Mouse (Mus musculus) frontal cortex, postnatal 36 days (tissue): ENCODE data around the gene Rsrp1.

Source experiments
- DNase-seq, 2 experiments: peaks; one replicate each; pipeline ENCODE4 v3.0.0; 2022; ENCODE audit warnings: low spot score in 2 of 2

The Rsrp1 gene

DNA sequence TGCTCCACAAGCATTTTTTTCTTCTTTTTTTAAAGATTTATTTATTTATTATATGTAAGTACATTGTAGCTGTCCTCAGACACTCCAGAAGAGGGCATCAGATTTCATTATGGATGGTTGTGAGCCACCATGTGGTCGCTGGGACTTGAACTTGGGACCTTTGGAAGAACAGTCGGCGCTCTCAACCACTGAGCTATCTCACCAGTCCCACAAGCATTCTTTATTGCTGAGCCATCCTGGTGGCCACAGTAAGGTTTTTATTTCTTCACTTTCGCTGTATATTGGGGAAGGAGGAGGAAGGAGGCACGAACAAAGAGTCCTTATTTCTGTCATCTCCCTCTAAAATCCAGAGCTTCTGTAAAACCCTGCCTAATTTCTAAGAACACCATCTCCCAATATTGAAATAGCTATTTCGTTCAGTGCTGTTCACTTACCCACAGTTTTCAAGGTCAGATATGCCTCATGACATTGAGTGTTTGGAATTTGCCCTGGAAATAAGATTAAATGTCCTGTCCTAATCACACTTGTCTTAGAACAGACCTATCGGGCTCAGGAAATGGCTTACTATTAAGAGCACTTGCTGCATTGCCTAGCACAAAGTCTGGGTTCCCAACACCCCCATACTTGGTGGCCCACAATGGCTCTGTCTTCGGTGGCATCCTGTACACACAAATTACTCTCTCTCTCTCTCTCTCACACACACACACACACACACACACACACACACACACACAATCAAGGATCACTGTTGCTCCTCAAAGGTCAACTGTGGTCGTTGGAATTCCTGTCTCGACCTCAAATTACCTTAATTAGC is 1.1 kb upstream of the Rsrp1 start:
- peak in 1 of 2 experiments; percentile 11 for DNase-seq

DNA sequence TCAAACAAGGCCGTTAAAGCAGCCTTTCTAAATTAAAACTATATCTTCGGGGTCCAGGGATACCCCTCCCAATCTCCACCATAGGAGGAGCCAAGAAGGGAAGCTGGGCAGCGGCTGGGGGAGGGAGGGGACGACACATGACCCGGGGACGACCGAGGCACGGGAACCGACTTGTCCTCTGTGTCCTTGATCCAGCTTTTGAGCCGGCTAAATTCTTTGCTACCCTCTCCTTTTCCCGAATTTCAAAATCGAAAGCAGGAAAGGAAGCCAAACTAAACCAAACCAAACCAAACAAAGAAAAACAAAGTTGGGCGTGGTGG is 507 bp upstream of the Rsrp1 start:
- no peak for DNase-seq

DNA sequence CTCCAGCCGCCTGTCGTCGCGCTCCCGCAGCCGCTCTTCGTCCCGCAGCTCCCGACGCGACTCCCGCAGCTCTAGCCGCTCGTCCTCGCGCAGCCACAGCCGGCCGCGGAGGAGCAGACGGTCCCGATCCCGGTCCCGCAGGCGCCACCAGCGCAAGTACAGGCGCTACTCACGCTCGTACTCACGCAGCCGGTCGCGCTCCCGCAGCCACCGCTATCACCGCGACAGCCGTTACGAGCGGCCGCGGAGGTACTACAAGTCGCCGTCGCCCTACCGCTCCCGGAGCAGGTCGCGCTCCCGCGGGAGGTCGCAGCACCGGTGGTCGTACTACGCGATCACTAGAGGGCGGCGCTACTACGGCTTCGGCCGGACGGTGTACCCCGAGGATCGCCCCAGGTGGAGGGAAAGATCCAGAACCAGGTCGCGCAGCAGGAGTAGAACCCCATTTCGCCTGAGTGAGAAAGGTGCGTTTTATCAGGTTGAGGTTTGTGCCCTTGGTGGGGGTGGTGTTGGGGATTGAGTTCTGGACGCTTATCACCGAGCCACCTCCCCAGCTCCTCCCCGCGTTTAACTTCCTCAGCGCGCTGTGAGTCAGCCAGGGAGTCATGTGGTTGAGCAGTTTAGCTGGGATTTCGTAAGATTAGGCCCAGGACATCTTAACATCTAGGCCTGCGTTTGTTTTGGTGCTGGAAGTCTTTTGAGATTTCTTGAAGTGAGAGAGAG is 788 bp downstream of the Rsrp1 start:
- DNase-seq, result peak in 1 of 2 experiments; percentile 37

DNA sequence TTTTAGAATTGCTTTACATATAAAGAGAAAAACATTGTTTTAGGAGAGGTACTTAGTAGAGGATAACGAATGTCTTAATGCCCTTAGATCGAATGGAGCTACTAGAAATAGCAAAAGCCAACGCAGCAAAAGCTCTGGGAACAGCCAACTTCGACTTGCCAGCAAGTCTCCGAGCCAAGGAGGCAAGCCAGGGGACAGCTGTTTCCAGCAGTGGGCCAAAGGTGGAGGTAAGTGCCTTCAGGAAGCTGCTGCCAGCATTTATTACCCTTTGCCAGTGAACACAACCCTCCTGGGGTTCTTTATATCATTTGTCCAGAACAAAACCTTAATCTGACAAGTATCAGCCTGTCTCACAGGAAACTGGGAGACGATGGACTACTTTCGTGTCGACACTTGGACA is 1.8 kb downstream of the Rsrp1 start:
- no peak for DNase-seq

DNA sequence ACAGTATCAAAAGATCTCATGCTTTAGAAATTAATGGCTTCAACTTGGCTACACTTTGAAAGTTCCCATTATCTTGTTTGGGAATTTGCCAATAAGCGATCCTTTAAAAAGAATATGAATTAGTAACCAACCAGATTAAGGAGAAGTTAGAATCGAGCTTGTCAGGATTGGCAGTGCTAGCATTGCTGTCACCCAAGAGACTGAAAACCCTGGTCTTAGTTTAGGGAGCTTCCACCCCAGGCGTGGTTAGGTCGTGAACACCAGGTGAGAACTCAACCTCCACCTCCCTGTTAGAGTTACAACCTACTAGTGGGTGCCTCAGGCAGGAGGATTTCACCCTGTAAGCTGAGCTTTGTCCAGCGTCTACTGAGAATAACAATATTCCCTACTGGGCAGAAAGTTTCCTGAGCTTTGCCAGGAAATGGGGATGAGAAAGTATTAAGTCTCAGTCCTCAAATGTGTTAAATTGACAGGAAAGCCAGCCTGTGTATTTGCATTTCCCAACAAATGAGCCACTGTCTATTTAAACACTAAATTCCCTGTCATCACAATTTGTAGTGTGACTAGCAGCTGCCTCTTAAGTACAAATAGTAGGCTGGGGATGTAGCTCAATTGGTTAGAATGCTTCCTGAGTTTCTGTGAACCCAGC is 4.5 kb downstream of the Rsrp1 start:
- no peak for DNase-seq

DNA sequence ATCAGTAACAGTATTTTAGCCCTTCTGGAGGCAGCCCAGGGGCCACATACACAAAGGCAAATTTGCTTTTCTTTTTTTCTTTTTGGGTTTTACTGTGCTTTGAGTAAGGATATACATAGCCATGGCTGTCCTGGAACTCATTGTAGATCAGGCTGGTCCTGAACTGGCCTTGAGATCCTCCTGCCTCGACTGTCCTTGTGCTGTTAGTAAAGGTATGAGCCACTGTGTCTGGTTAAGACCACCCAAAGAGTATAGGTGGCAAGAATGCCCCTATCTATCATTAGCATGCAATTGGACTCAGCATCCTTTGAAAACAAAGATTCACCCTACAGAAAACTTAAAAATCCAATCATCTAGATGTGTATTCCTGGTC is 5.1 kb downstream of the Rsrp1 start:
- DNase-seq, result no peak

DNA sequence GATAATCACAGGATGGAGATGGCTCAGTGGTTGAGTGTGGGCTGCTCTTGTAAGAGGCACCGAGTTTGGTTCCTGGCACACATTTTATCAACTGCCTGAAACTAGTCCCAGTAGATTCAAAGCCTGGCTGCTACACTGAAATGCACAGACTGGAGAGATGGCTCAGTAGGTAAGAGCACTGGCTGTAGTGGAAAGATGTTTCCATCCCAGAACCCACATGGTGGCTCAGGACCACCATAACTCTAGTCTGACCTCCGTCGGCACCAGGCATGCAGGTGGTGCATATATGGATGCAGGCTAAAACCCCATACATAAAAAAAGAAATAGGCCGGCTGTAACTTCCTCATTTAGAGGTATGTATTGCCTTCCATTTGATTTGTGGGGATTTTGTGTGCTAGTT is 6.1 kb downstream of the Rsrp1 start:
- DNase-seq, result no peak

DNA sequence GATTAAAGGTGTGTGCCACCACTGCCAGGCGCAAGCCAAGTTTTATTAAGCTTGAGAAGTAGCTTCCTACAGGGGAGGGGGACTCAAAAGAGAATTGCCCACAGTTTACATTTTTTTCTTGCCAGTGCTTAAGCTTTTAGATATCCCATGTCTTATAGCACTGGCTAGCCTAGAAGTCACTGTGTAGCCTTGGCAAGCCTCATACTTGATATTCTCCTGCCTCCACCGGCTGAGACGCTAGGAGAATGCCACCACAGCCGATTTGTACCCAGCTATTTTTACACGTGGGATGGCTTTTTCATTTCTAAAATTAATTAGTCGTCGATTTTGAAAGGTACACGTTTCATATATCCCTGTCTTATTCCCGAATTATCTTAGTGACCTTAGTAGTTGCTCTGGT is 6.8 kb downstream of the Rsrp1 start:
- no peak for DNase-seq

DNA sequence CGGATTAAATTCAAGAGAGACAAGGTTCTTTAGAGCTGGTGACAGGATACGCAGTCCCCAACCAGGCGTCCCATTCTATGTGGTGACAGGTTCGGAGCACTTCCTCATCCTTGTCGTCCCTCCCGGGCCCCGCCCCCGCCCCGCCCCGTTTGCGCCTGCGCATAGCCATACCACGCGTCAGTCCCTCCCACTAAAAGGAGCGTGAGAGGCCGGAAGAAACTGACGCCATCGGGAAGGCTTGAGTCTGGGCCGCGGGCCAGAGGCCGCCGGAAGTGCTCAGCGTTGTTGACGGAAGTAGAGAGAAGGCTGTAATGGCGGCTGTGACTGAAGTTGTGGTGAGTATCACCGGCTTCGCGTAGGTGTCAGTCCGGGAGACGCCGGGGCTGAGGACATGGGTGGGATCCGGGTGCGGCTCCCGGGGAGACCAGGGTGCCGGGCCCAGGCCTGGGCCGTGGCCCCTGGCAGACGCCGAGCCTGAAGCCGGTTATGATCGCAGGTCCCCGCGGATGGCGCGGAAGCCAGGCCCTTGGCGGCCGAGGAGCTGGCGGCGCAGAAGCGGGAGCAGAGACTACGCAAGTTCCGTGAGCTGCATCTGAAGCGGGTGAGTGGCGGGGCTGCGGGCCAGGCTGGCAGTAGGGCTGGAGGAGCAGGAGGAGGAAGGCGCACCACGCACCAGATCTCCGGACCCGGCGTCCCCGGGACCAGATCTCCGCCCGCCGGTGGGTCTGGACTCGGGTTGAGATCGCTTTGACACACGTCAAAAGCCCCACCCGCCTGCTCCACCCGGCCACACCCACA is 7.5 kb downstream of the Rsrp1 start, which contains the start of gene Syf2:
Gene Syf2, plus strand, starts transcription at position 215 of the 798 bp plus-strand sequence.
- DNase-seq, result peak; percentile 92 to 97

DNA sequence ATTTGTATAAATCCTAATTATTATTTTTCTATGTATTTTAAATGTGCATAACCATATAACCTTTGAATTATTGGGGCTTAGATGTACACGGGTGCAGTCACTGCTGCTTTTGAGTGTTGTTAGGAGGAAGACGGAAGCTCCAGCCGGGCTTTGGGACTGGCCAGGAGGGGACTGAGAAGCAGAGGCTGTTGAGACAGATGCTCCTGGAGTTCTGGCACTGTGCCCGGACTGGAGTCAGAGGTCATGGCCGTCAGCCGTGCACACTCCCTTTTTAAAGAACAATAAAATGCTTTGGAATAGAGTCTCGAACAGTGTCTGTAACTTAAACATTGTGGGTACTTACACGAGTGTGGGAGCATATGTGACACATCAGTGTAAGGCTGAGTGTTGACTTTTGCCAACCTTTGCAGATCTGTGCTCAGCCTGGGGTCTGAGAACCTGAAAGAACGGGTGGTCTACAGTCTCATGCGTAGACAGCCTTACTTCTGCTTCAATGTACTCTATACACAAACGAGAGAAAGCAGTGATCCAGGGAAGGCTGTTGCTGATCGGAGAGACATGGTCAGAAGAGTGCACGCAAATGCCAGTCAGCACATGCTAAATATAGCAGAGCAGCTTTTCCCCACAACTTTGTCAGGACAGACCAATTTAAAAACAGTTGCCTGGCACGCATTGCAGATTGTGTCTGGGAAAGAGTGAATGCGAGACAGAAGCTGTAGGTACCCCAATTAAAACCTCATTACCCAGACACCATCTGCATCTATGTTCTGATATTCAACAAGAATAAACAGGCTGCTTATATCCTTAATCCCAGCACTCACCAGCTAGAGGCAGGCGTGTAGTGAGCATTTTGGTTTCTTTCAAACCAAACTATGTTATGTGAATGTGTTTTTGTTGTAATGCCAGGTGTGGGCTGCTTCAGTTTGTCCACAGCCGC is 14.1 kb downstream of the Rsrp1 start:
- no peak for DNase-seq

DNA sequence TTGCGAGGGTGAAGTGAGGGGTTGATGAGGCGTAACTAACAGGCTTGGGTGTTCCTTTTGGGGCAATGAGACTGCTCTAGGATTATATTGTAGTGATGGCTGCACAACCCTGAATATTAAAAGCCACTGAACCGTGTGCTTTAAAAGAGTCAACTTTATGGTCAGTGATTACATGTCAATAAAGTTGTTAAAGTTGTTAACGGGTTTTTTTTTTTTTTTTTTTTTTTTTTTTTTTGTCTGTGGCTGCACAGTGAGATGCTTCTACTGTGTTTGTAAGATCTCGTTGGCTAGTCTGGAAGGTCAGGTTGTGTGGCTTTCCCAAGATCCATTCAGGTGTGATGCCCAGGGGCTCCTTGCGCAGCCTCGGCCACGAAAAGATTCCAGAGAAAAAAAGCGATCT is 16.5 kb downstream of the Rsrp1 start:
- DNase-seq, result no peak

DNA sequence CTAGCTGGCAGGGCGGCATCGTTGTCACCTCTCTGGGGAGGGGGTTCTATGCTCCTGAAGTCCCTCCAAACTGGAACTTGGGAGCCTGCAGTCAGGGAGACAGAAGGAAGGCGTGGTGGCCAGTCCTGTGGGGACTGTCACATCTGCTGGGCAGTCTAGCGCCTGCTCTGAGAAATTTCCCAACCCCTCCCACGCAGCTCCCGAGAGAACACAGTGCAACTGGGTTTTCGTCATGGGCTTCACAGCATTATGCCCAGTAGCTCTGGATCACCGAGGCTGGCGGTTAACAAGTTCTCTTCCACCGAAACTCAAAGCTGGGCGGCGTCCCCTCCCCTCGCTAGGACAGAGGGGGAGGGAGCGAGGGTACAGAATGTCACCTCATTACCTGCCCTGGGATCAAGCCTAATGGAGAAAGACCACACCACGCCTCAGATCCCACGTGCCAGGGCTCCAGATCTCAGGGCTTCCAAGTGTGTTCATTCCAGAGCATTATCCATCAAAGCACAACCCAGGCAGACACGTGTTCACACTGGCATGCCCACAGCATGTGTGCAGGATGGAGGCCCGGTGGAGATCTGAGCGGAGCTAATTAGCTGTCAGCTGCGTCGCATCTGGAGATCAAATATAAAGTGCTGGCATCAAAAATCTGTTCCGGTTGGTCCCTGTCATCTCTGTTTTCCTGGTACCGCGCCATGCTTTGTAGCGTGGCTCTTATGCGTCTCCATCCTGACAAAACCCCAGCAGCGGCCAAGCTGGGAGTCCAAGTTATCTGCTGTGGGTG is 20.6 kb downstream of the Rsrp1 start:
- peak; percentile 57 to 72 for DNase-seq

DNA sequence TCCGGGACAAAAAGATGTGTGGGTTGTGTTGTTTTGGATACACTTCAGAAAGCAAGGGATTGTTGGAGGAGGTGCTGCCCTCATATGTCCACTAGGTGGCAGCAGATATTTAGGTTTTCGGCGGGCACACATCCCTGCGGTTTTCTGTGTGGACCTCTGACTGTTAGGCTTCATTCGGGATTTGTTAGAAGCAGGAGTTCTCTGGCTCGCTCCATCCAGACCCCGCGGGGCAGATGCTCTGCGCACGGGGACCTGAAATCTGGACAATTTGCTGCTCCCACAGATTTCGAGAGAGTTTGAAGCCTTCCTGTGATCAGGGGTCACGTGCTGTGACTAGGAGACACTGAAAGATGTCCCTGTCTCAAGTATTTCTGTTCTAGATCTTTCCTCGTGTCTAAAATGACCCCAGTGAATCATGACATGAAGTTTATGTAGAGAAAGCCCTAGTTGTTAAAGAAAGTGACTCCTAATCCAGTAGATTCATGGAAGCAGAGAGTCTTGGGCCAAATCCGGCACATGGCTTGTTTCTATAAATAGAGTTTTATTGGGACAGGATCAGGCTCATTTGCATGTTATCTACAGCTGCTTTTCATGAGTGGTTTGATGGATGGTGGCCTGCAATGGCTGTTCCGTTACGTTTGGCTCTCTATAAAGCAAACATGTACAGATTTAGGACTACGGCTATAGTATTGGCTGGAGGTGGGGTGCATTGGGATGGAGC is 22.8 kb downstream of the Rsrp1 start:
- DNase-seq, result peak; percentile 76 to 79

DNA sequence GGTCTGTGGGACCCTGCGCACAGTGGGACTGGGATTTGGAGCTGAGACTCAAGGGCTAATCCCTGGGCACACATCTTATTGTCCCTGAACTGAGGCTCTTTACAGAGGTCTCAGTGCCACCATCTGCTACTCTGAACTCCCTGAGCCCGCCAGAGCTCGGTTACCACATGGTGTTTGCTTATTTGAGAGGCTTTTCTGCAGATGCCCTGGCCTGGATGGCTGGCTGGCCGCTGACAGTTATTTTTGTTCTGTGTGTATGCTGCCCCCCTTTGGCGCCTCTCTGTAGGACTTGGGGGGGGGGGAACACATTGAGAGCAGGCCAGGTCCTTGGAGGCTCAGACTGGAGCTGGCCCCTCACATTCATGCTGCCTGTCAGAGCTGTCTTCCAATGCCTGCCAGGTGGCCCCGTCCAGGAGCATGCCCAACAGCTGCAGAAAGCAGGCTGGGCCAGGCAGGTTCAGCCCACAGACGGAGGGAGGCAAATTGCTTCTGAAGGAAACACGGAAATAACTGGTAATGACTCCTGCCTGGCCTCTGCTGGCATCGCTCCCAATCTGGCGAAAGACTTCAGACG is 27.2 kb downstream of the Rsrp1 start:
- no peak for DNase-seq

DNA sequence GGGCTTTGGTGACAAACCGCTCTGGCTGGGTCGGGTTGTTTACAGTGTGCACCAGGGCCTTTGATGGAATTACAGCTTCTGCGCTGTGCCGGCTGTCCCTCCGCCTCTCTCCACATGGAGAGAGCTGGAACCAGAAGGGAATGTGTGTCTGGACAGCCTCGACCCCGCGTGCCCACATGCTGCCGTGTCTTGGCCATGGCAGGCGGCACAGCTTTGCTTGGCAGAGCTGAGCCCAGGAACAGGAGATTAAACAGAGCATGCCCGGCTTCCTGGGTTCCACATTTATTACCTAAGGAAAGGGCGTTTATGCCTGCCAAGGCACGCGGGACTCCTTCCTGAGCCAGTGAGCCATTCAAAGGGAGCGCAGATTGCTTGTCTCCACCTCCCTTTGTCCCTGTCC is 31.1 kb downstream of the Rsrp1 start:
- DNase-seq, result no peak

DNA sequence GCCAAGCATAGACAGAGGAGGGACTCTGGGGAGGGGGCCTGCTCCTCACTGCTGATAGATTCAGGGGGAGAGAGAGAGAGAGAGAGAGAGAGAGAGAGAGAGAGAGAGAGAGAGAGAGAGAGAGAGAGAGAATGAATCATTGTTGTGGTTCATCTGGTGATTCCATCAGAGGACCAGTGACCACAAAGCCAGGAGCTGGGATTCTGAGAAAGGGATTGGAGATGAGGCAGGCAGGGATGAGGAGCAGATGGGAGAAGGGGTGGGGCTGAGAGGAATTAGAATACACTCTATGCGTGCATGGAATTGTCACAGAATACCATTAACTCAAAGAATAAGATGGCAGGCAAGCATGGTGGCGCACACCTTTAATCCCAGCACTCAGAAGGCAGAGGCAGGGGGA is 31.8 kb downstream of the Rsrp1 start:
- no peak for DNase-seq

DNA sequence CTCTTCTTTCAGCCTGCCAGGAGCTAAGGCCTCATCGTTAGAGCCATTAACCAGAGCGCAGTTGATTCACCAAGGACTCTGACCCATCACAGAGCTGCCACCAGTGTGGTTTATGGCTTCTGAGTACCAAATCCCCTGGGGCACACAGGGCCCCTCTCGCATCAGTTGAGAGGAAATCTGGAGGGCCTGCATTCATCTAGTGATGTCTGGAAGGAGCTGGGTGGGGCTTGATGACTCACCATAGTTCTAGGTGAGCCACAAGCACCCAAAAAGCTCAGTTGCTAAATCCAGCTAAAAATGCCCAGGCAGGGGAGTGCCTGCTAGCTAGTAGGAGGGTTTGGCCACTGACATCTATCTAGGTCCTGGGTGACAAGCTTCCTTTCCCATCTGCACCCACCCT is 32.5 kb downstream of the Rsrp1 start:
- DNase-seq, result no peak

DNA sequence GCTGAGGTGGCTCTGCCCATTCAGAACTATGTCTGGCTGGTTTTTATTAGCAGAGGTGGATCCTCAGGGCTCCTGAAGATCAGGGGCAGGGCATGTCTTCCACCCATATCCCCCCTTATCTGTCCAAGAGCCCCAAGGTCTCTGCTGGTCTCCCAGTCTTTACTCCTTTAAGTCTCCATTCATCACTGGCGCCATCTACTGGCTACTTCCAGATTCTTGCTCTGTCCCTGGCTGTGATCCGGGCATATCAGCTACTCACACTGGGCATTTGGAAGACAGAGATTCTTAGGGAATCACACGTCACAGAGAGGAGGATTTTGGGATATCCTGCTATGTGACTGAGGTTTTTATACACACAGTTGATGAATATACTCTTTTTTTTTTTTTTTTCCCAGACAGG is 32.9 kb downstream of the Rsrp1 start:
- DNase-seq, result peak; percentile 50 to 53
